Mouse (Mus musculus): ENCODE data around the gene Spx. TPM values are rescaled to one million over a fixed set of nuclear protein-coding genes. Genes with fewer than 3 reads are reported as not detected.

The Spx gene
- total RNA-seq (2023; ENCODE audit: inconsistent age): 0.48 to 0.64 TPM (median 0.48 TPM) in 3 of 4 replicates, not detected in the other

GRCm38 (mm10) chr6:142412906-142413491 is at the start of gene Spx:
Gene Spx (plus strand): TSS chr6:142413441.

GRCm38 (mm10) chr6:142387011-142387754 is 26.1 kb upstream of the Spx start, which contains the start of the genes Recql and Golt1b:
Gene Recql (minus strand): TSS chr6:142387087.
Gene Golt1b (plus strand): TSS chr6:142387221.

Other genes with a start within 250 kb of the Spx start
- not detected in 4 replicates for gene Slco1a6, start 204.9 kb upstream of the Spx start, total RNA-seq (2023; ENCODE audit: inconsistent age)
- gene Iapp, start 115.0 kb upstream of the Spx start, total RNA-seq (2023; ENCODE audit: inconsistent age): not detected in 4 replicates
- gene Slco1a5, start 90.5 kb upstream of the Spx start, total RNA-seq (2023; ENCODE audit: inconsistent age): not detected in 4 replicates
- gene Pyroxd1, start 67.8 kb upstream of the Spx start, total RNA-seq (2023; ENCODE audit: inconsistent age): 20.0 to 25.6 TPM (median 23.3 TPM) in 4 replicates
- 29.4 to 44.9 TPM (median 32.1 TPM) in 4 replicates for gene Recql, start 26.4 kb upstream of the Spx start, total RNA-seq (2023; ENCODE audit: inconsistent age)
- 12.9 to 21.0 TPM (median 18.7 TPM) in 4 replicates for gene Golt1b, start 26.2 kb upstream of the Spx start, total RNA-seq (2023; ENCODE audit: inconsistent age)
- not detected in 4 replicates for gene Gys2, start 59.7 kb downstream of the Spx start, total RNA-seq (2023; ENCODE audit: inconsistent age)
- 0.90 to 0.96 TPM in 2 of 4 replicates, not detected in the others for gene Ldhb, start 94.5 kb downstream of the Spx start, total RNA-seq (2023; ENCODE audit: inconsistent age)
- not detected in 4 replicates for gene Kcnj8, start 158.2 kb downstream of the Spx start, total RNA-seq (2023; ENCODE audit: inconsistent age)

Data from B cell, adult (primary cell).